Mouse (Mus musculus): Measurements from ENCODE around the gene Pdcd11. TPM values are rescaled to one million over a fixed set of nuclear protein-coding genes. Genes with fewer than 3 reads are reported as not detected.

The Pdcd11 gene
- polyA plus RNA-seq, 1 experiment from 2014 or later = 5.4 TPM

DNA sequence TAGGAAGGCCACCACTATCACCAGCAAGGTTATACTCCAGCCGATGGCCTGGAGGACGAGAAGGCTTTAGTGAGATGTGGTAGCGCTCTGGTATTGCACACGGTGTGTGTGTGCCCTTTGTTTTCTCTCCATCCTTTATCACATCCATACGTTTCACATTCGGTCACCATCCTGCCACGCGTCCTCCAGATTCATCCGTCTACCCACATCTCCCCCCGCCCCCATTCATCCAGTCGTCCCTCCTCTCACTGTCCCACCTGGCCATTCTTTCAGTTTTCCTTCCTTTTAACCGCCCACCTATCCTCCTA is 61.4 kb downstream of the Pdcd11 start:
- peak overlapping the region; percentile 36 for H3K4me3 ChIP-seq (ENCODE audit: low read depth, low read length)
- H3K4me2 ChIP-seq (ENCODE audit: low read length) = peak overlapping the region; percentile 57
- H3K9me3 ChIP-seq (replicated peaks; ENCODE audit: control insufficient read depth, low read length, poor library complexity, severe bottlenecking) = no peaks in the 10 kb centered on the region
- no peak; the same call in 1 of the 2 replicates for ATAC-seq
- H3K27ac ChIP-seq (ENCODE audit: low read length) = no peak overlapping the region
- peak overlapping the region; percentile 59 for H3K9ac ChIP-seq (ENCODE audit: low read depth, low read length)
- H3K36me3 ChIP-seq (ENCODE audit: control insufficient read depth, insufficient read depth, low read length) = no peaks in the 10 kb centered on the region
- 62% methylated on average over 12 of the region's 12 CpGs for WGBS
- H3K27me3 ChIP-seq (ENCODE audit: control insufficient read depth, insufficient read depth, low read depth, low read length) = no peaks in the 10 kb centered on the region
- H3K4me1 ChIP-seq (ENCODE audit: control insufficient read depth, insufficient read depth, low read length) = no peaks in the 10 kb centered on the region

DNA sequence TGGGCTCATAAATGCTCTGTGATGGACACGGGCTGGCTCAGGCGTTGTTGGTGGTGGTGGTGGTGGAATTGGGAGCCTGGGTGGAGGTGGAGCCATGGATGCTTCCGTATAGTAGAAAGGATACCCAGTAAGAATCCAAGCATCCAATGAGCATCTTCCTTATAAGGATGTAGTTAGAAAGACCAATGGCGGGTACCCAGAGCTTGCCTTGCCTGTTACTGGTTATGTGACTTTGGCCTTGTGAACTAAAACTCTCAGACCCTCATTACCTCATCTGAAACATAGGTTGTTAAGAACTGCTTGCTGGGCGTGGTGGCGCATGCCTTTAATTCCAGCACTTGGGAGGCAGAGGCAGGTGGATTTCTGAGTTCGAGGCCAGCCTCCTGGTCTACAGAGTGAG is 63.2 kb downstream of the Pdcd11 start:
- Histone ChIP-seq H3K9me3 (replicated peaks; ENCODE audit: control insufficient read depth, low read length, poor library complexity, severe bottlenecking) (no peaks in the 10 kb centered on the region), H3K36me3 (ENCODE audit: control insufficient read depth, insufficient read depth, low read length) (no peaks in the 10 kb centered on the region), H3K4me2 (ENCODE audit: low read length) (no peak overlapping the region), H3K27me3 (ENCODE audit: control insufficient read depth, insufficient read depth, low read depth, low read length) (no peaks in the 10 kb centered on the region), H3K4me1 (ENCODE audit: control insufficient read depth, insufficient read depth, low read length) (no peaks in the 10 kb centered on the region), H3K4me3 (ENCODE audit: low read depth, low read length) (no peak overlapping the region), H3K9ac (ENCODE audit: low read depth, low read length) (no peak overlapping the region), H3K27ac (ENCODE audit: low read length) (no peak overlapping the region)
- WGBS = 92% methylated on average over 7 of the region's 7 CpGs
- ATAC-seq = no peak

DNA sequence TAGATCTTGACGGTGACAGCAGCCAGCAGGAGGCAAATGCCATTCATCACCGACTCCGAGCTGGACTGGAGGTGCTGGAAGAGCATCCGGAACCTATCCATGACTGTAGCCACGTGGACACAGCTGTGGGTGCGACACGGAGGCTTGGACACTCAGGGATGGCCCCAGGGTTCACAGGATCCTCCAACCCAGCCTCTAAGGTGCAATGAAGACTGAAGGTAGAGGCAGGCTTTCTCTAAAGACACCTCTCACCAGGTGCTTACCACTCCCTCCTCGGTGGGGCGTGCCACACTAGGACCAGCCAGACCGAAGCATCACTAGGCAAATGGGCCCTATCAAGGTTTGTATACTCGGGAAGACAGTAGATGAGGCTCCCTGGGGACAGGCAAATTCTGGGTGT is 67.1 kb downstream of the Pdcd11 start, which contains the start of gene Calhm3:
Gene Calhm3 (minus strand): TSS at position 101 of the 400 bp plus-strand sequence.
- no peak for ATAC-seq
- H3K27ac ChIP-seq (ENCODE audit: low read length) = no peak within 1 kb of the TSS
- no peaks in the 10 kb centered on the region for H3K9me3 ChIP-seq (replicated peaks; ENCODE audit: control insufficient read depth, low read length, poor library complexity, severe bottlenecking)
- no peak within 1 kb of the TSS for H3K4me3 ChIP-seq (ENCODE audit: low read depth, low read length)
- no peaks in the 10 kb centered on the region for H3K36me3 ChIP-seq (ENCODE audit: control insufficient read depth, insufficient read depth, low read length)
- H3K4me2 ChIP-seq (ENCODE audit: low read length) = no peak within 1 kb of the TSS
- H3K4me1 ChIP-seq (ENCODE audit: control insufficient read depth, insufficient read depth, low read length) = no peaks in the 10 kb centered on the region
- H3K27me3 ChIP-seq (ENCODE audit: control insufficient read depth, insufficient read depth, low read depth, low read length) = no peaks in the 10 kb centered on the region
- WGBS = 84% methylated on average over 11 of the region's 11 CpGs
- H3K9ac ChIP-seq (ENCODE audit: low read depth, low read length) = no peak within 1 kb of the TSS

DNA sequence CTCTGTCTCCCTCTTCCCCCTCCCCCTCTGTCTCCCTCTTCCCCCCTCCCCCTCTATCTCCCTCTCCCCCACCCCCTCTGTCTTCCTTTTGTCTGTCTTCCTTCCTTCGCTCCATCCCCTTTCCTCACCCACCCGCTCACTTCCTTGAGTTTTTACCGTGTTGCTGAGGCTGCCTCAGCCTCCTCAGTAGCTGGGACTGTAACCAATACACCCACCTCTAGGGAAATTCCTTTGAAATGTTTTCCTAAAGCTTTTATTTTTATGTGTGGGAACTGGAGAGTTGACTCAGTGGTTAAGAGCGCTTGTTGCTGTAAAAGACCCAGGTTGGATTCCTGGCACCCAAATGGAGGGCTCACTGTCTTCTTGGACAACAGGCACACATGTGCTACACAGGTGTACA is 71.1 kb downstream of the Pdcd11 start:
- Histone ChIP-seq H3K9ac (ENCODE audit: low read depth, low read length) (no peak overlapping the region), H3K36me3 (ENCODE audit: control insufficient read depth, insufficient read depth, low read length) (no peaks in the 10 kb centered on the region), H3K27me3 (ENCODE audit: control insufficient read depth, insufficient read depth, low read depth, low read length) (no peaks in the 10 kb centered on the region), H3K27ac (ENCODE audit: low read length) (no peak overlapping the region), H3K4me1 (ENCODE audit: control insufficient read depth, insufficient read depth, low read length) (no peaks in the 10 kb centered on the region), H3K4me2 (ENCODE audit: low read length) (no peak overlapping the region), H3K4me3 (ENCODE audit: low read depth, low read length) (no peak overlapping the region), H3K9me3 (replicated peaks; ENCODE audit: control insufficient read depth, low read length, poor library complexity, severe bottlenecking) (no peaks in the 10 kb centered on the region)
- WGBS = 47% methylated on average over 2 of the region's 4 CpGs
- no peak for ATAC-seq

DNA sequence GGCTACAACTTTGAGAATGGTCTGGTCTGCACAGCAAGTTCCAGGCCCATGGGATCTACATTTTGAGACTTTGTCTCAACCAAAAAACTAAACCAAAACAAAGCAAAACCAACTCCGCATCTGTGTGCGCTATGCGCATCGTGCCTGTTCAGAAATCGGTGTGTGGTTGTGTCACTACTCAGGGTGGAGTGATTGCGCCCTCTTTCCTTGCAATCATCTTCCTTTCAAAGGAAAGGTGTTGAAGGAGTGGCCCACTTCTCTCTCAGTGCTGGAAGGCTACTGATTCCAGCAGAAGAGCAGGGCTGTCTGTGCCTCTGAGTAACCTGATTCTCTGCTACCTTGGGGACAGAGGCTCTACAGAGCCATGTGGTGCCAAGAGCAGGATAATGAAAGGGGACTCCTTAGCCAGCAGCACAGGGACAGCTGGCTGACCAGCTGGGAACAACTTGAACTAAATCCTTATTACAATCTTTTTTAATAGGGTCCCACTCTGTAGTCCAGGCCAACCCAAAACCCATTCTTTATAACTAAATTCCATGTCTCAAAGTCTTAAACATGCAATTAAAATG is 72.7 kb downstream of the Pdcd11 start:
- H3K4me2 ChIP-seq (ENCODE audit: low read length) = no peak overlapping the region
- no peaks in the 10 kb centered on the region for H3K4me1 ChIP-seq (ENCODE audit: control insufficient read depth, insufficient read depth, low read length)
- ATAC-seq = no peak
- H3K9ac ChIP-seq (ENCODE audit: low read depth, low read length) = no peak overlapping the region
- 94% methylated on average over 6 of the region's 6 CpGs for WGBS
- H3K9me3 ChIP-seq (replicated peaks; ENCODE audit: control insufficient read depth, low read length, poor library complexity, severe bottlenecking) = no peaks in the 10 kb centered on the region
- no peaks in the 10 kb centered on the region for H3K27me3 ChIP-seq (ENCODE audit: control insufficient read depth, insufficient read depth, low read depth, low read length)
- H3K36me3 ChIP-seq (ENCODE audit: control insufficient read depth, insufficient read depth, low read length) = no peaks in the 10 kb centered on the region
- no peak overlapping the region for H3K27ac ChIP-seq (ENCODE audit: low read length)
- no peak overlapping the region for H3K4me3 ChIP-seq (ENCODE audit: low read depth, low read length)

DNA sequence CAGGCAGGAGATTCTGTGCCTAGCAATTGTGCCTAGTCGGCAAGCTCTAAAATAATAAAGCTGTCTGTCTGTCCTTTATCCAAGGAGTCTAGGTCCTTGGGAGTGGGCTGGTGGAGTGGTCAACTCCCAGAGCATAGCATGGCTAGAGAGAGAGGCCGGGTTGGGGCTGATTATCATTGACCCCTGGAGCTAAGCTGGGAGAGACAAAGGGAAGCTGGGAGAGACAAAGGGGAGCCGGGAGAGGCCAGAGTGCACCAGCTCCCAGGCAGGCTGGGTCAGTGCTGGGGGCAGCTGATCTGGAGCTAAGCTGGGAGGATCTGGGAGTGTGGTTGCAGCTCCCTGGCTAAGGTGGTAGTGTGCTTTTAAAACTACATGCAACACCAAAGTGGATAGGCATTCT is 76.2 kb downstream of the Pdcd11 start:
- no peak overlapping the region for H3K4me3 ChIP-seq (ENCODE audit: low read depth, low read length)
- no peak overlapping the region for H3K4me2 ChIP-seq (ENCODE audit: low read length)
- no peak overlapping the region for H3K9ac ChIP-seq (ENCODE audit: low read depth, low read length)
- no peaks in the 10 kb centered on the region for H3K9me3 ChIP-seq (replicated peaks; ENCODE audit: control insufficient read depth, low read length, poor library complexity, severe bottlenecking)
- H3K27me3 ChIP-seq (ENCODE audit: control insufficient read depth, insufficient read depth, low read depth, low read length) = no peaks in the 10 kb centered on the region
- no peak overlapping the region for H3K27ac ChIP-seq (ENCODE audit: low read length)
- ATAC-seq = no peak
- WGBS = 5% methylated on average over 3 of the region's 3 CpGs
- no peaks in the 10 kb centered on the region for H3K36me3 ChIP-seq (ENCODE audit: control insufficient read depth, insufficient read depth, low read length)
- no peaks in the 10 kb centered on the region for H3K4me1 ChIP-seq (ENCODE audit: control insufficient read depth, insufficient read depth, low read length)

DNA sequence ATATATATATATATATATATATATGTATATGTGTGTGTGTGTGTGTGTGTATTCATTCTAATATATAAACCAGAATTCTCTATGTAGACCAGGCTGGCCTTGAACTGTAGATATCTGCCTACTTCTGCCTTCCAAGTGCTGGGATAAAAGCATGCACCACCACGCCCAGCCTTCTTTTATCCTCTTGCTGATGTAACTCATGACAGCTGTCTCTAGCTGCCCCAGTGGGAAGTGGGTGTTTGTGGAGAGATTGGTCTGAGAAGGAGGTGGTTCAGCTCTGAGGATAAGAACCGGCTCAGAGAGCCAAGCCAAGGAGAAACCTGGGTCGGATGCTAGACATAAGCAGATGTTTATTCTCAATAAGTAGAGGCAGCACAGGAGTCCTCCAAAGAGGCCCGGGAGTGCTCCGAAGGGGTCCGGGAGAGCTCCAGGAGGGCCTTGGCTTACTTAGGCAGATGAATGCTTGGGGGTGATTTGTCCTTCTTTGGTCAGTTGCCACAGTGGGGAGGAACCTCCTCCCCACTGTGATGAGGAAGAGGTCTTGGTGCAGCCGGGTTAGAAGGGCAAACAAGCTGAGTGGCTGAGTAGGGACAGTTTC is 77.1 kb downstream of the Pdcd11 start:
- H3K4me2 ChIP-seq (ENCODE audit: low read length) = no peak overlapping the region; the same call in 1 of the 2 replicates
- H3K9ac ChIP-seq (ENCODE audit: low read depth, low read length) = no peak overlapping the region
- no peak overlapping the region for H3K27ac ChIP-seq (ENCODE audit: low read length)
- H3K36me3 ChIP-seq (ENCODE audit: control insufficient read depth, insufficient read depth, low read length) = no peaks in the 10 kb centered on the region
- no peaks in the 10 kb centered on the region for H3K4me1 ChIP-seq (ENCODE audit: control insufficient read depth, insufficient read depth, low read length)
- ATAC-seq = no peak
- H3K4me3 ChIP-seq (ENCODE audit: low read depth, low read length) = no peak overlapping the region
- no peaks in the 10 kb centered on the region for H3K27me3 ChIP-seq (ENCODE audit: control insufficient read depth, insufficient read depth, low read depth, low read length)
- WGBS = 44% methylated on average over 7 of the region's 7 CpGs
- H3K9me3 ChIP-seq (replicated peaks; ENCODE audit: control insufficient read depth, low read length, poor library complexity, severe bottlenecking) = no peaks in the 10 kb centered on the region

DNA sequence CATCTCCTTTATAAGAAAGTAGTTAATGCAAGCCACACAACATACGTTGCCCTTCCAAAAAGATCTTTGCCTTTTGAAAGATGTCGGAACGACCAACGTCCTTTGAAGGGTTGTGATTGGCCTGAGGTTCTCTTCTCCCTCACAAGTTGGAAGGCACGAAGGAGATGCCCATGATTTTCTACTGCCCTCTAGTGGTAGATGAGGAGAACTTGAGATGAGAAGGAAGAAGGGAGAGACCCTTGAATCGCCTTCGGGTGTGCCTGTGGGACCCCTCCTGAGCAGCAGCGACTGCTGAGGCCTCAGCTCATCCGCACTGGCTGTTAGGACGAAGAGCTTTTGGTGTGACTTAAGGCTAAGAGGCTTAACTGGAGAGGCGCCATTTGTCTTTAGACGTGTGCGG is 77.7 kb downstream of the Pdcd11 start:
- H3K4me1 ChIP-seq (ENCODE audit: control insufficient read depth, insufficient read depth, low read length) = no peaks in the 10 kb centered on the region
- H3K4me3 ChIP-seq (ENCODE audit: low read depth, low read length) = no peak overlapping the region
- H3K9me3 ChIP-seq (replicated peaks; ENCODE audit: control insufficient read depth, low read length, poor library complexity, severe bottlenecking) = no peaks in the 10 kb centered on the region
- no peak overlapping the region for H3K9ac ChIP-seq (ENCODE audit: low read depth, low read length)
- ATAC-seq = no peak
- H3K4me2 ChIP-seq (ENCODE audit: low read length) = peak overlapping the region; percentile 30
- H3K27me3 ChIP-seq (ENCODE audit: control insufficient read depth, insufficient read depth, low read depth, low read length) = no peaks in the 10 kb centered on the region
- no peaks in the 10 kb centered on the region for H3K36me3 ChIP-seq (ENCODE audit: control insufficient read depth, insufficient read depth, low read length)
- no peak overlapping the region for H3K27ac ChIP-seq (ENCODE audit: low read length)
- WGBS = 7% methylated on average over 13 of the region's 13 CpGs

DNA sequence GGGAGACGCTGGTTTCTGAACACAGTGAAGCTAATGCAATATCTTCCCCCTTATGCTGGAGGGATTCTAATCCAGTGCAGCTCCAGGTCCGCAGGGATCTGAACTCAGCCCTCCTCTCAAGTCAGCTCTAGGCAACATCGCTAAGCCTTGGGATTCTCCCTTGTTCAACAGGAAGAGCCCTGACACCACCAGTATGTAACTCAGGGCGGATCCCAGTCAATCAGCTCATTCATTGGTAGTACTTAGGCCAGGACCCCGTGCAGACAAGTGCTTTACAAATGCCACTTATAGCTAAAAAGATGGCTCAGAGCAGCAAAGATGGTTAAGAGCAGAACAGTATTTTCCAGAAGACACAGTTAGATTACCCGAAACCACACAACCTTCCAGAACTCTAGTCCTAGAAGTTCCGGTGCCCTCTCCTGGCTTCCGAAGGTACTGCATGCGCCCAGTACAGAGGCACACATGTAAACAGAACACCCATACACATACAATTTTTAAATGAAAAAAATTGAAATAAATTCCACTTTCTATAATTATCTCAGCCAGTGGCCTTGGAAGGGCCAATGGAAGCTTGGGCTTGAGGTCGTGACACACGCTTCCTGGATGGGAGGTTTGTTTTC is 78.3 kb downstream of the Pdcd11 start:
- peak overlapping the region; percentile 30; the same call in 1 of the 2 replicates for H3K4me2 ChIP-seq (ENCODE audit: low read length)
- H3K4me1 ChIP-seq (ENCODE audit: control insufficient read depth, insufficient read depth, low read length) = no peaks in the 10 kb centered on the region

More for the DNA sequence above, 78.3 kb downstream of the Pdcd11 start:
- no peaks in the 10 kb centered on the region for H3K9me3 ChIP-seq (replicated peaks; ENCODE audit: control insufficient read depth, low read length, poor library complexity, severe bottlenecking)
- no peak overlapping the region for H3K27ac ChIP-seq (ENCODE audit: low read length)
- WGBS = 26% methylated on average over 11 of the region's 11 CpGs
- H3K27me3 ChIP-seq (ENCODE audit: control insufficient read depth, insufficient read depth, low read depth, low read length) = no peaks in the 10 kb centered on the region
- H3K4me3 ChIP-seq (ENCODE audit: low read depth, low read length) = no peak overlapping the region
- no peaks in the 10 kb centered on the region for H3K36me3 ChIP-seq (ENCODE audit: control insufficient read depth, insufficient read depth, low read length)
- 0 out of 2 replicates have a peak, but pooled peaks have one; percentile 14 for ATAC-seq
- no peak overlapping the region for H3K9ac ChIP-seq (ENCODE audit: low read depth, low read length)
